Mouse (Mus musculus) neural tube, embryonic 13.5 days (tissue): ENCODE measurements around the gene Has3. TPM values are rescaled to one million over a fixed set of nuclear protein-coding genes. Genes with fewer than 3 reads are reported as not detected.
A peak's percentile ranks its signal among the peaks of the same experiment; 100 is the strongest.
"Not testable (repeated sequence)": the region's sequence is repeated elsewhere in the genome, so short reads cannot be mapped to it uniquely, and the experiment has no call there.

Experiments
- ATAC-seq: fragments of 200-750 bp; cut with Nextera tagmentation; 2 replicates; pipeline ENCODE4 v1.8.0; 2017; ENCODE audit warnings: low read depth, mild to moderate bottlenecking, moderate TSS enrichment, moderate library complexity
- H3K27ac ChIP-seq: fragments of 300-500 bp; sonication (generic); replicated peaks from 2 replicates; pipeline ENCODE4 v1.5.1; 2015; ENCODE audit warnings: moderate library complexity, mild to moderate bottlenecking, inconsistent platforms
- H3K27me3 ChIP-seq: fragments of 300-500 bp; sonication (generic); 2 replicates; pipeline ENCODE4 v1.6.1; 2015; ENCODE audit warnings: mild to moderate bottlenecking, inconsistent platforms
- H3K36me3 ChIP-seq: fragments of 300-500 bp; sonication (generic); 2 replicates; pipeline ENCODE4 v1.6.1; 2015; ENCODE audit warnings: mild to moderate bottlenecking, inconsistent platforms
- H3K4me1 ChIP-seq: fragments of 300-500 bp; sonication (generic); replicated peaks from 2 replicates; pipeline ENCODE4 v1.6.1; 2015; ENCODE audit warnings: inconsistent platforms
- H3K4me2 ChIP-seq: fragments of 300-500 bp; sonication (generic); 2 replicates; pipeline ENCODE4 v1.6.1; 2015; ENCODE audit warnings: inconsistent platforms, mild to moderate bottlenecking, moderate library complexity
- H3K4me3 ChIP-seq: fragments of 300-500 bp; sonication (generic); 2 replicates; pipeline ENCODE4 v1.5.1; 2015; ENCODE audit warnings: mild to moderate bottlenecking, inconsistent platforms
- H3K9ac ChIP-seq: fragments of 300-500 bp; sonication (generic); 2 replicates; pipeline ENCODE4 v1.6.1; 2015; ENCODE audit warnings: moderate library complexity, mild to moderate bottlenecking, inconsistent platforms
- H3K9me3 ChIP-seq: fragments of 300-500 bp; sonication (generic); 2 replicates; pipeline ENCODE4 v1.6.1; 2016; ENCODE audit warnings: inconsistent platforms
- WGBS: fragments of 180-500 bp; shearing (Covaris S2); methylation state at CpG from one replicate; pipeline ENCODE4 v1.1.7; 2015; 5-methylcytosine and 5-hydroxymethylcytosine counted together
- polyA plus RNA-seq: library from polyadenylated mRNA; unstranded; fragments of >200 nt; fragmentation: Nextera tagmentation; extraction: Ambion mirVana; gene quantifications from 2 replicates; pipeline ENCODE4 v1.2.1, GENCODE M21; 2015

Gene Has3
- polyA plus RNA-seq, 1 experiment from 2014 or later = 0.47 TPM

DNA sequence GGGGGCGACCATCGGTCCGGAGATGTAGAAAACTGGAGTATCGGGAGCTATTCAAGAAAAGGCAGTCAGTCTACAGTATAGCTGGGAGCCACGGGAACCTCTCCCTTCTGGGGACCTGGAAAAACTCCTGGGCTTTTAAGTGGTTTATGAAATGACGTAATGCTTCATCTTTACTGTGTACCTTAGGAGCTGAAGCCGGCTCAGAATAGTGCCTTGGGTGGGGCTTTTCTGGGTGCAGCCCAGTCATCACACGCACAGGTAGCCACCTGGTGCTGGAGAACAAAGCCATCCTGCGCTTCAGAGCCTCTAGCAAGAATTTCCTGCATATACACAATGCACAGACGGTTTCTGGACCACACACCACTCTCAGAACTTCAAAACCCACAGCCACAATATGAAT lies 7.2 kb upstream of the Has3 start:
- H3K9me3 ChIP-seq = no peaks in the 10 kb centered on the region
- 89% methylated on average over 10 of the region's 10 CpGs for WGBS

DNA sequence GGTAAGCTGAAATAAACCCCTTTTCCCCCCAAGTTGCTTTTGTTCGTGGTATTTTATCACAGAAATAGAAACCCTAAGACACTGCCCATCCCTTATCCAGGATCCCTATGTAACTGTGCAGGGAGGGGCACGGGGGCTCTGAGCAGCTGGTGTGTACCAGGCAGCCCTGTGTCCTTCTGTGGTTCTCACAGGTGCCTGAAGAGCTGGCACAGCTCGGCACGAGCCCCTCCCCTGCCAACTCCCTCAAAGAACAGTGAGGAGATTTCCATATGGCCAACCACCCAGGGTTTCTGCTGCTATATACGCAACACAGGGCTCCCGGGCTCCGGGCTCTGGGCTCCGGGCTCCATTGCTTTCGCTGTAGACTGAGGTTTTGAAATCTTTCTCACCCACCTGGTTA lies 4.7 kb upstream of the Has3 start:
- ATAC-seq = no peak
- H3K27ac ChIP-seq = no peak overlapping the region
- no peaks in the 10 kb centered on the region for H3K36me3 ChIP-seq
- H3K4me2 ChIP-seq = no peak overlapping the region
- peaks cover 34% of the 10 kb centered on the region for H3K27me3 ChIP-seq
- H3K4me3 ChIP-seq = no peak overlapping the region
- WGBS = 73% methylated on average over 9 of the region's 9 CpGs
- H3K9me3 ChIP-seq = no peaks in the 10 kb centered on the region
- no peak overlapping the region for H3K9ac ChIP-seq
- peaks cover 15% of the 10 kb centered on the region for H3K4me1 ChIP-seq

More for the DNA sequence above, 7.2 kb upstream of the Has3 start:
- ATAC-seq = no peak
- H3K4me1 ChIP-seq = 0 out of 2 replicates have a peak, but pooled peaks cover 6% of the 10 kb centered on the region
- H3K27ac ChIP-seq = no peak overlapping the region
- no peaks in the 10 kb centered on the region for H3K36me3 ChIP-seq
- H3K27me3 ChIP-seq = peaks cover 9% of the 10 kb centered on the region; the same call in 1 of the 2 replicates
- H3K9ac ChIP-seq = no peak overlapping the region
- no peak overlapping the region for H3K4me2 ChIP-seq
- no peak overlapping the region for H3K4me3 ChIP-seq

DNA sequence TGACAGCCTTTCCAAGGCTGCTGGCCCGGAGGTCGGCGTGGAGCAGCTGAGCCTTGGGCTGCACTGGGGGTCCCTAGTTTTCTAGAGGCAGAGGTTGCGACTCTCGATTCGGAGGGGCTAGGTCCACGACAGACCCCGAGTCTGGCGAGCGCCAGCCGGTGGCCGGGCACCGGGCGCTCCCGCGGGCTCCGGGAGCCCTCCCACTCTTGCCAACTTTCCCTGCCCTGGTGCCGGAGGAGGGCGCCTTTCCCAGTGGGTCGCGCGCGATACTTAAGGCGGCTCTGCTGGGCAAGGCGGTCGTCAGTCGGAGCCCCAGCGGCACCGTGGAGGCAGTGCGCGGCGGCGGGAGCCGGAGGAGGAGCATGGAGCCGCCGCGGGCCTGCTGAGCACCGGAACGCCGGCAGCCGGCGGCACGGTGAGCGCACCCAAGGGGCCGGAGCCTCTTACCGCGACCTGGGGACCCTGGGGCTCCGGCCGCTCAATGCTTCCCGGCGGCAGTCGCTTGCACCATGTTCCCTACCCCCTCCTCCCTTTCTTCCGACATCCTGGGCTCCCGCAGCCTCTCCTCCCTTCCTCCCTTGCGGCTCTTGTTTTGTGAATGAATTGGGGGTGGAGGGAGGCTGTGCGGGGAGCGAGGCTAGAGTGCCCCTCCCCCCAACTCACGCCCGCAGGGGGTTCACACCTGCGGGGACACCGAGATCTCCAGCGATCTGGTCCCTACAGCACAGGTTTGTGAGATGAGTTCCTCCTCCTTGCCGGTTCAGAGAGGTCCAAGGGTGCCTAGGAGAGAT lies 690 bp downstream of the Has3 start:
- Histone ChIP-seq H3K4me2 (peak overlapping the region; percentile 86), H3K27ac (peak overlapping the region; percentile 39), H3K9ac (peak overlapping the region; percentile 80), H3K27me3 (peaks cover 71% of the 10 kb centered on the region), H3K4me3 (peak overlapping the region; percentile 60), H3K36me3 (peaks cover 20% of the 10 kb centered on the region), H3K9me3 (no peaks in the 10 kb centered on the region), H3K4me1 (peaks cover 38% of the 10 kb centered on the region)
- WGBS = under 1% methylated on average over 59 of the region's 63 CpGs
- ATAC-seq = peak; percentile 70

DNA sequence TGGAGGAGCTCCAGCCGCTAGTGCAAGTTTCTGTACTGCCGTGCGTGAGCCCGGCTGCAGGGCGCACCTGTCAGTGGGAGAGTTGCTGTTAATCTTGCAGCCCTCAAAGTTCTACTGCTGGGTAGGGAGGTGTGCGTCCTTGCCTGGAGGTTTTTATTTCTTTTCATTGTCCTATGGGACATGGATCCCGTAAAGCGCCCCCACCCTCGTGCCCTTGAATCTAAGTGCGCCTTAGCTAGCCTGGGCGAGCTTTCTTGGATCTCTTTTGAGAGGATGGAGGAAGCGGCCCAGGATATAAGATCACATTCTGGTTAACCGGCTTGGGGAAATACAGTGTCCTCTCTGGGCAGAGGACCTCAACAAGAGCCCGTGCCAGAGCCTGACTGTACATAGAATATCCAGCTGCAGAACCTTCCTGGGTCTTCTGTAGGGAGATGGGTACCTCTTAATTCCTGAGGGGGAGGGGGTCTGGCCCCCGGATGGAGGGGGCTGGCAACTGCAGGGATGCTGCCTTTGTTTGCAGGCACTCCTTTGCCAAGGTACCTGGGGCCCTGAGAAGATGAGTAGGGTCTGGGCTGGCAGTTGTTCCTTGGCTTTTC lies 1.4 kb downstream of the Has3 start:
- peak; percentile 55 for ATAC-seq
- H3K4me2 ChIP-seq = peak overlapping the region; percentile 86
- peak overlapping the region; percentile 39 for H3K27ac ChIP-seq

DNA sequence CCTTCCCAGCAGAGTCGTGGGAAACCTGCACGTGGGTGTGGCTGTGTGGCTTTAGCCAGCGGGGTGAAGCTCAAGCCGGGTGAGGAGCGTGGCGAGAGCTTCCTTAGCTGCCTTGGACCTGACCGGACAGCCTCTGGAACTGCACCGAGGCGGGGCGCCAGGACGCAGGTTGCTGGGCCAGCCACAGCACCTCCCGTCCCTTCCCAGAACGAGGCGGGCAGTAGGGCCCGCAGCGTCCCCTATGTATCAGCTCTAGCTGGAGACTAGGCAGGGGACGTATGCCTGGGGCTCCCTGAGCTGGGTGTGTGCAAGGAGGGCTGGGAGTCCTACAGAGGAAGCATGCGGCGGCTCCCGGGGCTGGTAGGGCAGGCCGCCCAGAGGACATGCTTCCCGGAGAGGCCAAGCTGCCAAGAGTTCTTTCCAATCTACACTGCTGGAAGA lies 1.9 kb downstream of the Has3 start:
- H3K9me3 ChIP-seq = no peaks in the 10 kb centered on the region
- peak; percentile 77 for ATAC-seq
- WGBS = under 1% methylated on average over 22 of the region's 22 CpGs
- peaks cover 38% of the 10 kb centered on the region for H3K4me1 ChIP-seq
- H3K27me3 ChIP-seq = peaks cover 68% of the 10 kb centered on the region
- H3K27ac ChIP-seq = peak overlapping the region; percentile 39
- H3K4me3 ChIP-seq = peak overlapping the region; percentile 60
- peaks cover 27% of the 10 kb centered on the region for H3K36me3 ChIP-seq
- peak overlapping the region; percentile 86 for H3K4me2 ChIP-seq
- peak overlapping the region; percentile 80 for H3K9ac ChIP-seq

More for the DNA sequence above, 1.4 kb downstream of the Has3 start:
- WGBS = under 1% methylated on average over 15 of the region's 15 CpGs
- Histone ChIP-seq H3K9ac (peak overlapping the region; percentile 80), H3K9me3 (no peaks in the 10 kb centered on the region), H3K36me3 (peaks cover 22% of the 10 kb centered on the region), H3K4me1 (peaks cover 38% of the 10 kb centered on the region), H3K27me3 (peaks cover 71% of the 10 kb centered on the region), H3K4me3 (peak overlapping the region; percentile 60)

DNA sequence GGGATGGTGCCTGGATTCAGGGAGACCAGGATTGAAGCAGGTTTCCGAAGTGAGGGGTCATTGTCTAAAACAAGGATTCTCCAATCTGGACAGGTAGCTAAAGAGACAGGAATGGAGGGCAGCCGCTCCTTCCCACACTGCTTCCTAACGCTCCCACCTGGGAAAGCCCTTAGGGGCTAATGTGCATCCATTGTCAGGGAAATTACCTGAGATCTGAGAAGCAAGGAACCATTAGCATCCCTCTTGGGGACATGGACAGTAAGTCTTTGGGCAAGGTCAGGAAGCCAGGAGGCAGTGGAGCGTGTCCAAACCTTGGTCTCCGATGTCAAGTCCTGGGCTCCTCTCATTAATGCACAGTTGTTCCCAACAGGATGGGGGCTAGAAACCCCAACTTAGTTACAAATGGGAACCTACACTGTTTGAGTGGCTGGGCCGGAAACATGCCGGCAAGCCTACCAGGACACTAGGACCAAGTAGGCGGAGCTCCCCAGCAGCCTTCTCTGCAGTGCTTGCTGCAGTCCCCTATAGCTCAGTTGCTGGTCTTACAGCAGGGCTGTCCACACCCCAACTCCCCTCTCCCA lies 2.5 kb downstream of the Has3 start:
- H3K9ac ChIP-seq = peak overlapping the region; percentile 80
- H3K27ac ChIP-seq = peak overlapping the region; percentile 39
- H3K4me1 ChIP-seq = peaks cover 38% of the 10 kb centered on the region

DNA sequence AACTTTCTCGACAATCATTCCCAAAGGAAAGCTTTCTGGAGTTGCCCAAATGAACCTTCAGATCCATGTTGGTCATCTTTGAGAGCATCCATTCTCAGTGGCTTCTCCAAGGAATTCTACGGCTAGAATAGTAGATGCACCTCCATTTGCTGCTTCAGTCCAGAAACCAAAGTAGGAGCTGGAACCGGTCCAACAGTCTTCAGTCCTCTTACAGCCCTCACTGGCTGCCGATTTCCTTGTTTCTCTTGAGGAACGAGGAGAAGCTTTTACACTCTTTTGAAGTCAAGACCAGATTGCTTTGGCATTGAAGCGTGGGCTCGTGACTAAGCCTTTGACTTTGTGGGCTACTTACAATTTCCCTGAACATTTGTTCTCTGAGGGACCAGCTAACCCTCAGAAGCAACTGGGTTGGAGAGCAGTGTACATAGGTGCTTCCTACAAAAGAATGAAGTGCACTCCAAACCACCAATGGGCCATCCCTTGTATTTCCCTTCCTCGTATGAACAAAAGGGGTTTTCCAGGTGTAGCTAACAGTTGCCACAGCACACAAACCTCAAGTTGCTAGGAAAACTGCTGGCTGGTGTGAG lies 10.2 kb downstream of the Has3 start:
- H3K4me1 ChIP-seq = no peaks in the 10 kb centered on the region
- no peak overlapping the region for H3K4me2 ChIP-seq
- no peak overlapping the region for H3K9ac ChIP-seq
- no peak for ATAC-seq
- 94% methylated on average over 8 of the region's 8 CpGs for WGBS
- no peaks in the 10 kb centered on the region for H3K9me3 ChIP-seq
- no peak overlapping the region for H3K27ac ChIP-seq
- peaks cover 89% of the 10 kb centered on the region for H3K36me3 ChIP-seq
- no peaks in the 10 kb centered on the region for H3K27me3 ChIP-seq
- H3K4me3 ChIP-seq = no peak overlapping the region

More for the DNA sequence above, 2.5 kb downstream of the Has3 start:
- H3K36me3 ChIP-seq = peaks cover 33% of the 10 kb centered on the region
- no peak for ATAC-seq
- H3K9me3 ChIP-seq = no peaks in the 10 kb centered on the region
- peaks cover 63% of the 10 kb centered on the region for H3K27me3 ChIP-seq
- 9% methylated on average over 8 of the region's 8 CpGs for WGBS
- H3K4me3 ChIP-seq = peak overlapping the region; percentile 60
- H3K4me2 ChIP-seq = peak overlapping the region; percentile 86

DNA sequence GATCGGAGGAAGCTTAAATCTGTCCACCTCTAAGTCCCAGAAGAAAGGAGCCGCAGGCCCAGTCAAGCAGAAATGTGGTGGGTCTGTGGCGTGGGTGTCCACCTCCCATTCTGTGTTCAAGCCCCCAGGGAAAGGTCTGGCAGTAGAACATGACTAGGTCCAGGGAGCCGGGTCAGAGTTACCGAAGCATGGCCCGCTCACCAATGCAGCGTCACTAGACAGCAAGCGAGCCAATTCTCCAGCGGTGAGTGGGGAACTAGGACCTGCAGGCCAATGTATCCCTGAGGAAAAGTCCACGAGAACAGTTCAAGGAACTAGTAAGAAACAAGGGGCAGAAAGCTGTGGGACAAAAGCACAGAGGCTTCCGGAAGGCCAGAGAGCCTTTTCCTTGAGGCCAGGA lies 14.1 kb downstream of the Has3 start:
- peaks cover 74% of the 10 kb centered on the region for H3K36me3 ChIP-seq
- H3K4me2 ChIP-seq, H3K4me1 ChIP-seq, ATAC-seq, H3K9ac ChIP-seq, H3K9me3 ChIP-seq, H3K4me3 ChIP-seq, H3K27ac ChIP-seq, H3K27me3 ChIP-seq: not testable (repeated sequence)
- WGBS = 94% methylated on average over 11 of the region's 11 CpGs

DNA sequence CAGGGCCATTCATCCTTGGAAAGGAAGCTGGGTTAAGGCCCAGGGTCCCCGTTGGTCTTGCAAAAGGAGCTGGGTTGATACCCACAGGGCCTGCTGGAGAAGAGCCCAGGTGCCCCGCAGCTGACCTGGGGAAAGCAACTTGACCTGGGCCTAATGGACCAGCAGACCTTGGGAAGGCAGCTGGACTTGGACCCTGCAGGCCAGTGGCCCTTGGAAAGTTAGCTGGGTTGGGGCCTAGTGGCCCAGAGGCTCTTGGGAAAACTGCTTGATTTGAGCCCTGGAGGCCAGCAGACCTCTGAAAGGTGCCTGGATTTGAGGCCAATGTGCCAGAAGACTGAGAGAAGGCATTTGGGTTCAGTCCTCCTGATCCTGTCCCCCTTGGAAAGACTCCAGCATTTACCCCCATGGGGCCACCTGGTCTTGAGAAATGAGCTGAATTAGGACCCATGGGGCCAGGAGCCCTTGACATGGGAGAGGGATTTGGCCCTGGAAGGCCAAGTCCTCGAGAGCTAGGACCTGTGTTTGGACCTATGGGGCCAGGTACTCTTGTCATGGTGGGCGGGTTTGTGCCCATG lies 14.9 kb downstream of the Has3 start:
- not testable (repeated sequence) for H3K4me2 ChIP-seq, H3K4me3 ChIP-seq, H3K4me1 ChIP-seq, H3K9me3 ChIP-seq, H3K27ac ChIP-seq, ATAC-seq, H3K27me3 ChIP-seq, H3K9ac ChIP-seq
- WGBS = 94% methylated on average over 4 of the region's 4 CpGs
- peaks cover 66% of the 10 kb centered on the region for H3K36me3 ChIP-seq

DNA sequence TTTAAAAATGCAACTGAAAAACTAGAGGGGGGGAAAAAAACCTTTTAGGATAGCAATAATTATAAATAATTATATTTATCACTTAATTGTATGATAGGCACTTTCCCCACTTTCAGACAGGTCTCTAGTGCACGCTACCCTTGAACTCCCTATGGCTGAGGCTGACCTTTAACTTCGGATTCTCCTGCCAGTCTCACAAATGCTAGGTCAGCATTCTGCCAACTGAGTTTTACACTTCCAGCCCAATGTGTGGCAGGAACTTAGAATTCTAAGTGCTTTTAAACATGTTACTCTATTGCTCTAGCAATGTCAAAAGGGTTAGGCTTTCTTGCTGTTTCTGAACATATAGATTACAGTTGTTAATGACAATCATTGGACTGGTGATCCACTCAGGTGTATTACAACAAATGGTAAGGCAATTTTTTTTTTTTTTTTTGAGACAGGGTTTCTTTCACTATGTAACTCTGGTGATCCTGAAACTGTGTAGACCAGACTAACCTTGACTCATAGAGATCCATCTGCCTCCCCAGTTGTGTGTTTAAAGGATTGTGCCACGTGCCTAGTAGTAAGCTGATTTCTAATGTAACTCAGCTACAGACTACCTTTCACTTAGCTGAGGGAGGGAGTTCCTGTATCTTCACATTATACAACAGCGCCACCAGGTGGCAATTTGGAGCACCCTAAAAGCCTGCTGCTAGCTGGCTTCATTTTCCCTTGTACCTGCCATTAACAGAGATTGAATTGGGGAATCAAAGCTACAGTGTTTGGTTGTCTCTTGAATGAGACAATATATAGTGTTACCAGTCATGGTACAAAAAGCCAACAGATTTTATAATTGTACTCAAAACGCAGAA lies 17.5 kb downstream of the Has3 start:
- Histone ChIP-seq H3K9ac (no peak overlapping the region), H3K4me3 (no peak overlapping the region), H3K4me1 (peaks cover 20% of the 10 kb centered on the region), H3K27me3 (no peaks in the 10 kb centered on the region), H3K36me3 (peaks cover 43% of the 10 kb centered on the region), H3K27ac (no peak overlapping the region), H3K9me3 (no peaks in the 10 kb centered on the region), H3K4me2 (no peak overlapping the region)
- peak; percentile 74 for ATAC-seq
- 49% methylated on average over 5 of the region's 5 CpGs for WGBS

DNA sequence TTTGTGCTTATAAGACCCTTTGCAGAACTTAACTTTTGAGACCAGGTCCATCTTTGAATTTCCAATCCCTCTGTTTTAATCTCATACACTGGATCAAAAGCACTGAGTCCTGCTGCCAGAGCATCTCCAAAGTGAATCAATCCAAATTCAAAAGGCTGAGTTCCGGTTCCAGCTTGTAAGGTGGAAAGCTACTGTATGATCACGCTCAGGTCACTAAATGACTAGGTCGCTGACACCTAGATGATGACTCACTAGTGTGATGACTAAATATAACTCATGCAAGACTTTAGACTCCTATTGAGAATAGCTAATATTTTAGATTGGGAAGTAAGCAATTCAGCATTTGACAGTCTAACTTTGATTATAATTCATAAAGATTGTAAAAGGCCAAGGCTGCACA lies 18.8 kb downstream of the Has3 start:
- ATAC-seq = no peak
- Histone ChIP-seq H3K27ac (no peak overlapping the region), H3K9ac (no peak overlapping the region), H3K36me3 (peaks cover 31% of the 10 kb centered on the region), H3K4me3 (no peak overlapping the region), H3K27me3 (no peaks in the 10 kb centered on the region), H3K4me1 (peaks cover 22% of the 10 kb centered on the region), H3K9me3 (no peaks in the 10 kb centered on the region), H3K4me2 (no peak overlapping the region)
- WGBS = 88% methylated on average over 3 of the region's 3 CpGs
